Mouse (Mus musculus): ENCODE measurements at regions not wholly inside any gene's neighbourhood (a gene's known extent, or its start where the extent isn't known, plus 50 kb on each side); places are given as distances from the start of the nearest gene placed in this dataset.

- Histone ChIP-seq H3K4me2 (ENCODE audit: low read depth, low read length, severe bottlenecking) (peak overlapping the region; percentile 26), H3K36me3 (ENCODE audit: control insufficient read depth, insufficient read depth, low read length) (no peaks in the 10 kb centered on the region), H3K4me3 (ENCODE audit: low read depth, low read length) (no peak overlapping the region), H3K9ac (ENCODE audit: low read length) (peak overlapping the region; percentile 48), H3K27me3 (ENCODE audit: control insufficient read depth, insufficient read depth, low read length) (0 out of 2 replicates have a peak, but pooled peaks cover 2% of the 10 kb centered on the region), H3K4me1 (replicated peaks; ENCODE audit: control insufficient read depth, insufficient read depth, low read length) (peaks cover 15% of the 10 kb centered on the region), H3K27ac (ENCODE audit: low read depth, low read length) (peak overlapping the region; percentile 81), H3K9me3 (ENCODE audit: control insufficient read depth, low read length) (no peaks in the 10 kb centered on the region)
- peak; percentile 89 for ATAC-seq (replicated peaks; ENCODE audit: low FRiP score)
- 5% methylated on average over 30 of the region's 30 CpGs for WGBS
- peak; percentile 88 for DNase-seq (ENCODE audit: low spot score)
Observed at GRCm38 (mm10) chr14:76254565-76255501, 144.1 kb downstream of the Nufip1 start.

- Histone ChIP-seq H3K9ac (ENCODE audit: low read length) (no peak overlapping the region), H3K27ac (ENCODE audit: low read depth, low read length) (peak overlapping the region; percentile 81), H3K4me1 (replicated peaks; ENCODE audit: control insufficient read depth, insufficient read depth, low read length) (peaks cover 15% of the 10 kb centered on the region), H3K4me3 (ENCODE audit: low read depth, low read length) (no peak overlapping the region), H3K9me3 (ENCODE audit: control insufficient read depth, low read length) (no peaks in the 10 kb centered on the region), H3K36me3 (ENCODE audit: control insufficient read depth, insufficient read depth, low read length) (no peaks in the 10 kb centered on the region), H3K4me2 (ENCODE audit: low read depth, low read length, severe bottlenecking) (no peak overlapping the region; the same call in 1 of the 2 replicates), H3K27me3 (ENCODE audit: control insufficient read depth, insufficient read depth, low read length) (0 out of 2 replicates have a peak, but pooled peaks cover 2% of the 10 kb centered on the region)
- WGBS = 55% methylated on average over 11 of the region's 11 CpGs
- DNase-seq (ENCODE audit: low spot score) (peak; percentile 61), ATAC-seq (replicated peaks; ENCODE audit: low FRiP score) (no peak)
Observed at GRCm38 (mm10) chr14:76255971-76256370, 145.3 kb downstream of the Nufip1 start.

GRCm38 (mm10) chr14:76258626-76259025, 147.9 kb downstream of the Nufip1 start:
- Histone ChIP-seq H3K9ac (ENCODE audit: low read length) (no peak overlapping the region), H3K36me3 (ENCODE audit: control insufficient read depth, insufficient read depth, low read length) (no peaks in the 10 kb centered on the region), H3K4me2 (ENCODE audit: low read depth, low read length, severe bottlenecking) (no peak overlapping the region), H3K9me3 (ENCODE audit: control insufficient read depth, low read length) (no peaks in the 10 kb centered on the region), H3K27ac (ENCODE audit: low read depth, low read length) (no peak overlapping the region), H3K4me1 (replicated peaks; ENCODE audit: control insufficient read depth, insufficient read depth, low read length) (peaks cover 20% of the 10 kb centered on the region), H3K4me3 (ENCODE audit: low read depth, low read length) (no peak overlapping the region), H3K27me3 (ENCODE audit: control insufficient read depth, insufficient read depth, low read length) (0 out of 2 replicates have a peak, but pooled peaks cover 2% of the 10 kb centered on the region)
- DNase-seq (ENCODE audit: low spot score) = no peak
- 4% methylated on average over 3 of the region's 3 CpGs for WGBS
- no peak for ATAC-seq (replicated peaks; ENCODE audit: low FRiP score)

- Histone ChIP-seq H3K4me1 (replicated peaks; ENCODE audit: control insufficient read depth, insufficient read depth, low read length) (peaks cover 14% of the 10 kb centered on the region), H3K36me3 (ENCODE audit: control insufficient read depth, insufficient read depth, low read length) (no peaks in the 10 kb centered on the region), H3K27ac (ENCODE audit: low read depth, low read length) (peak overlapping the region; percentile 63), H3K9me3 (ENCODE audit: control insufficient read depth, low read length) (no peaks in the 10 kb centered on the region), H3K9ac (ENCODE audit: low read length) (no peak overlapping the region), H3K27me3 (ENCODE audit: control insufficient read depth, insufficient read depth, low read length) (0 out of 2 replicates have a peak, but pooled peaks cover 2% of the 10 kb centered on the region), H3K4me2 (ENCODE audit: low read depth, low read length, severe bottlenecking) (no peak overlapping the region), H3K4me3 (ENCODE audit: low read depth, low read length) (no peak overlapping the region)
- no peak for DNase-seq (ENCODE audit: low spot score)
- WGBS = 42% methylated on average over 5 of the region's 5 CpGs
- peak; percentile 65 for ATAC-seq (replicated peaks; ENCODE audit: low FRiP score)
Observed at GRCm38 (mm10) chr14:76260628-76261293, 150.1 kb downstream of the Nufip1 start.

GRCm38 (mm10) chr14:76263682-76264081, 151.1 kb upstream of the Tsc22d1 start:
- Histone ChIP-seq H3K27me3 (ENCODE audit: control insufficient read depth, insufficient read depth, low read length) (no peaks in the 10 kb centered on the region), H3K4me2 (ENCODE audit: low read depth, low read length, severe bottlenecking) (no peak overlapping the region), H3K9ac (ENCODE audit: low read length) (no peak overlapping the region), H3K36me3 (ENCODE audit: control insufficient read depth, insufficient read depth, low read length) (no peaks in the 10 kb centered on the region), H3K4me1 (replicated peaks; ENCODE audit: control insufficient read depth, insufficient read depth, low read length) (peaks cover 5% of the 10 kb centered on the region; the same call in 1 of the 2 replicates), H3K27ac (ENCODE audit: low read depth, low read length) (no peak overlapping the region), H3K9me3 (ENCODE audit: control insufficient read depth, low read length) (peaks cover 4% of the 10 kb centered on the region), H3K4me3 (ENCODE audit: low read depth, low read length) (no peak overlapping the region)
- 89% methylated on average over 5 of the region's 5 CpGs for WGBS
- DNase-seq (ENCODE audit: low spot score) (no peak), ATAC-seq (replicated peaks; ENCODE audit: low FRiP score) (no peak)

GRCm38 (mm10) chr14:76265819-76266218, 148.9 kb upstream of the Tsc22d1 start:
- ATAC-seq (replicated peaks; ENCODE audit: low FRiP score) (no peak), DNase-seq (ENCODE audit: low spot score) (no peak)
- Histone ChIP-seq H3K9me3 (ENCODE audit: control insufficient read depth, low read length) (peaks cover 4% of the 10 kb centered on the region), H3K27ac (ENCODE audit: low read depth, low read length) (no peak overlapping the region), H3K9ac (ENCODE audit: low read length) (no peak overlapping the region), H3K4me1 (replicated peaks; ENCODE audit: control insufficient read depth, insufficient read depth, low read length) (peaks cover 5% of the 10 kb centered on the region; the same call in 1 of the 2 replicates), H3K36me3 (ENCODE audit: control insufficient read depth, insufficient read depth, low read length) (no peaks in the 10 kb centered on the region), H3K4me3 (ENCODE audit: low read depth, low read length) (no peak overlapping the region), H3K27me3 (ENCODE audit: control insufficient read depth, insufficient read depth, low read length) (no peaks in the 10 kb centered on the region), H3K4me2 (ENCODE audit: low read depth, low read length, severe bottlenecking) (no peak overlapping the region)
- WGBS = 95% methylated on average over 5 of the region's 5 CpGs

- H3K4me3 ChIP-seq (ENCODE audit: low read depth, low read length) = no peak overlapping the region
- H3K36me3 ChIP-seq (ENCODE audit: control insufficient read depth, insufficient read depth, low read length) = no peaks in the 10 kb centered on the region
- H3K27me3 ChIP-seq (ENCODE audit: control insufficient read depth, insufficient read depth, low read length) = no peaks in the 10 kb centered on the region
- H3K4me1 ChIP-seq (replicated peaks; ENCODE audit: control insufficient read depth, insufficient read depth, low read length) = peaks cover 2% of the 10 kb centered on the region; the same call in 1 of the 2 replicates
- DNase-seq (ENCODE audit: low spot score) (no peak), ATAC-seq (replicated peaks; ENCODE audit: low FRiP score) (no peak)
- H3K4me2 ChIP-seq (ENCODE audit: low read depth, low read length, severe bottlenecking) = no peak overlapping the region
- WGBS = 87% methylated on average over 4 of the region's 4 CpGs
- no peak overlapping the region for H3K9ac ChIP-seq (ENCODE audit: low read length)
- peaks cover 4% of the 10 kb centered on the region for H3K9me3 ChIP-seq (ENCODE audit: control insufficient read depth, low read length)
- no peak overlapping the region for H3K27ac ChIP-seq (ENCODE audit: low read depth, low read length)
Observed at GRCm38 (mm10) chr14:76266249-76266648, 148.5 kb upstream of the Tsc22d1 start.

- H3K4me2 ChIP-seq (ENCODE audit: low read depth, low read length, severe bottlenecking) = no peak overlapping the region
- no peaks in the 10 kb centered on the region; the same call in 1 of the 2 replicates for H3K4me1 ChIP-seq (replicated peaks; ENCODE audit: control insufficient read depth, insufficient read depth, low read length)
- no peaks in the 10 kb centered on the region for H3K36me3 ChIP-seq (ENCODE audit: control insufficient read depth, insufficient read depth, low read length)
- no peak overlapping the region for H3K27ac ChIP-seq (ENCODE audit: low read depth, low read length)
- H3K9me3 ChIP-seq (ENCODE audit: control insufficient read depth, low read length) = peaks cover 4% of the 10 kb centered on the region
- H3K4me3 ChIP-seq (ENCODE audit: low read depth, low read length) = no peak overlapping the region
- H3K27me3 ChIP-seq (ENCODE audit: control insufficient read depth, insufficient read depth, low read length) = no peaks in the 10 kb centered on the region
- WGBS = 15% methylated on average over 4 of the region's 4 CpGs
- ATAC-seq (replicated peaks; ENCODE audit: low FRiP score) (peak; percentile 58; the same call in 1 of the 2 replicates), DNase-seq (ENCODE audit: low spot score) (no peak)
- H3K9ac ChIP-seq (ENCODE audit: low read length) = no peak overlapping the region
Observed at GRCm38 (mm10) chr14:76267091-76267490, 147.7 kb upstream of the Tsc22d1 start.
